Mouse (Mus musculus): ENCODE measurements at regions not wholly inside any gene's neighbourhood (a gene's known extent, or its start where the extent isn't known, plus 50 kb on each side); places are given as distances from the start of the nearest gene placed in this dataset.
A peak's percentile ranks its signal among the peaks of the same experiment; 100 is the strongest.

DNA sequence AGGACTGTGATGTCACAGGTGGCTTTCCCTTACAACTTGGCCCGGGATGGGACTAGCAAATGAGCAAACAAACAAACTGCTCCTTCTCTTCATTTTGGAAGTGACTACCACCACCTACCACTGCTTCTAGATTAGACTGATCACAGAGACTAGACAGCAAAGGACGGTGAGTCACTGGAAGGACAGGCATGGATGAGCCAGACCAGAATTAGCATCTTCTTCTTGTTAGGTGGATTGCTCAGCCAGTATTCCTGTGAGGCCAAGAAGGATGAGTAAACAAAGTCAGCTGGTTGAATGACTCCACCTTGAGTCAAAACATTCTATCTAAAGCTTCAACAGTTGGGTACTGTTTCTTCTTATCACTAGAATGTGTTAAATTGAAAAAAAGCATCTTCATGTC, 385.1 kb upstream of the Mon1b start:
- no peak for DNase-seq (ENCODE audit: low read depth, low spot score)

GRCm38 (mm10) chr8:113254076-113254475, 381.3 kb upstream of the Mon1b start:
- no peak for DNase-seq (ENCODE audit: low read depth, low spot score)

DNA sequence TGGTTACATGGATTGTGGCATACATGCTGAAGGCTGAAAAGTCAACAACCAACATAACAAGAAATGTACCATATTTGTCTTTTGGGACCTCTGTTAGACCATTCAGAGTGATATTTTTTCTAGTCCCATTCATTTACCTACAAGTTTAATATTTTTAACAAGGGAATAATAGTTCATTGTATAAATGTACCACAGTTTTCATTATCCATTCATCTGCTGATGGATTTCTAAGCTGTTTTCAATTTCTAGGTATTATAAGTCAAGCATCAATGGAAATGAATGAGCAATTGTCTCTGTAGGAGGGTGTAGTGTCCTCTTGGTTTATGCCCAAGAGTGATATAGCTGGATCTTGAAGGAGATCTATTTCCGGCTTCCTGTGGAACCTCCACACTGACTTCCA, 375.9 kb upstream of the Mon1b start:
- no peak for DNase-seq (ENCODE audit: low read depth, low spot score)

GRCm38 (mm10) chr8:113263296-113263695, 372.1 kb upstream of the Mon1b start:
- no peak for DNase-seq (ENCODE audit: low read depth, low spot score)

DNA sequence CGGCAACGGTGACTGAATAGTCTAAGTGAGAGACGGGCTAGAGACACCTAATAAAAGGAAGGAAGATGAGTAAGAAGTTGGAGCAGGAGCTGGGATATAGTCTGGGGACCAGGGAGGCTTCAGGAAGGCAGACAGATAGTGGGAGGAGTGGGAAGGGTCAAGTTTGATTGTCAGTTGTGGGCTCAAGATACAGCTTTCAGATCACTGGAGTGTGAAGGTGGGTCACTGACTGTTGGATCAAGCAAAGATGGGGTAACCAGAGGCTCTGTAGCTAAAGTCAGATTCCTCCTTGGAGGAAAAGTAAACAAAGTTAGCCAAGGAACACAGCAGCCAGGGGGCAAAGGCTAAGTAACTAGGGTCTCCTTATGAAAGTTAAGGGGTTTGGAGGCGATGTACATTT, 364.1 kb upstream of the Mon1b start:
- no peak for DNase-seq (ENCODE audit: low read depth, low spot score)

DNA sequence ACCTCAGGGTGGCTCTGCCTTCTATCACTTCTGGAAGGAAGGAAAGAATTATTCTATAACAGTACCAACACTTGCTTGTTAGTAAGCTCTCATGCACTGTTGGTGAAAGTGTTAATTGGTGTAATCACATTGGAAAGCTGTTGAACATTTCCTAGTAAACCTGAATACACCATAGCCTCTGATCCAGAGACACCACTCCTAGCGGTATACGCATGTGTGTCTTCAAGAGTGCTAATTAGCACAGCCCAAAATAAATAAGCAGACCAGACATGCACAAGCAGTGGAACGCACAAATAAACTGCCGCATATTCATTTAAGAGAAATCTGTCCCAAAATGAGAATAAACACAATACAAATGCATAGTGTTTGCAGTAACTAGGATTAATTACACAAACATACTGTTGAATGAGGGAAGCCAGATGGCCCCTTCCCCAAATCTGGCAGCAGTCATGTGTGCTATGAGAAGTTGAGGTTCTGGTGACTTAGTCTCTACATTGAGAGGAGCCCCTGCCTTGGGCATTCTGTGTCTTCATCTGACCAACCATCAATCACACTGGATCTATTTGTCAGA, 335.0 kb upstream of the Mon1b start:
- no peak for DNase-seq (ENCODE audit: low read depth, low spot score)

DNA sequence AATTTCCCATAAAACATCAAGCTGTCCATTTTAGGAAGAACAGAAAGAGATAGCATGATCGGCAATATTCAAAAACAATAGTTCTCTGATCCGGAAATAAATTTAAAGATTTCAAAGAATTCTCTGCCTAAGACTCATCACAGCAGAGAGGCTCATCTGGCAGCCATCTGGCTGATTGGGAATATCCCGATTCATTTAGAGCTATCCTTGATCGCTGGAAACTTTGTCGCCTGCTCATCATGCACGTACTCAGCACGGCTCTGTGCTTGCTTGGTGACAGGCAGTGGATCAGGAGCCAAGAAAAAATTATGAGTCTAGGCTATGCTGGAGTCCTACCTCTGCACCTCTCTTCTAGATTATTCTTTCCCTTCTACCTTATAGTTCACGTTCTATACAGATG, 332.0 kb upstream of the Mon1b start:
- DNase-seq (ENCODE audit: low read depth, low spot score), result no peak

- no peak for DNase-seq (ENCODE audit: low read depth, low spot score)
These were observed 318.2 kb upstream of the Mon1b start for GRCm38 (mm10) chr8:113317169-113317568.

- no peak for DNase-seq (ENCODE audit: low read depth, low spot score)
These were observed 303.8 kb upstream of the Mon1b start for GRCm38 (mm10) chr8:113331576-113331975.

- no peak for DNase-seq (ENCODE audit: low read depth, low spot score)
These were observed 294.1 kb upstream of the Mon1b start for GRCm38 (mm10) chr8:113341306-113341705.

GRCm38 (mm10) chr8:113361900-113362299, 273.5 kb upstream of the Mon1b start:
- DNase-seq (ENCODE audit: low read depth, low spot score), result peak; percentile 64

DNA sequence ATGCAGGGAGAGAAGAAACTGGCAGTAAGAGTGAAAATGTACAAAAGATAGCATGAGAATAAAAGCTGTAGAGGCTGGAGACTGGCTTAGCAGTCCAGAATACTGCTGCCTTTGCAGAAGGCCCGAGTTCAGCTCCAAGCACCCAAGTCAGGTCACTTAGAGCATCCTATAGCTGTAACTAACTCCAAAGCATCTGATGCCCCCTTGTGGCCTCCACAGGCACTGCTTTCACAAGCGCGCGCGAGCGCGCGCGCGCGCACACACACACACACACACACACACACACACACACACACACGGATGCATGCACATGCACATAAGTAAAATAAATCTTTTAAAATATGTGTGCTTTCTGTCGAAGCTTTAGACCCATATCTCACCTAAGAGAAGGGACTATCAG, 271.2 kb upstream of the Mon1b start:
- peak; percentile 56 for DNase-seq (ENCODE audit: low read depth, low spot score)

GRCm38 (mm10) chr8:113383517-113383916, 251.9 kb upstream of the Mon1b start:
- DNase-seq (ENCODE audit: low read depth, low spot score), result no peak

DNA sequence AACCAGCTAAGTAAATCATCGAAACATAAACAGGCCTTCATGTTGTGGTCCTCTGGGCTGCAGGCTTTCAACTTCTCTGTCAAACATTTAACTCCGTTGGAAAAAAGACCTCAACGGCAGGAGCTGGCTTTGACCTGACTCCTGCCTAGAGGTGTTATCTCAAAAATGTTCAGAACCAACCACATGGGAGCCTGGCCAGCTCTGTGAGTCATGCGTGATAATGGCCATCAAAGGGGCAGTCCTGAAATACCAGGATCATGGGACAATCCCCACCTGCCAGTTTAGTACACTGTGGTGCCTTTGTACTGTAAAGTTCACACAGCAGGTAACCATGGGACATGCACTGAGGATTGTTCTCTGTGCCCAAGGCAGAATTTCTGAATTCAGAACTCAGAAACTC, 251.4 kb upstream of the Mon1b start:
- no peak for DNase-seq (ENCODE audit: low read depth, low spot score)

DNA sequence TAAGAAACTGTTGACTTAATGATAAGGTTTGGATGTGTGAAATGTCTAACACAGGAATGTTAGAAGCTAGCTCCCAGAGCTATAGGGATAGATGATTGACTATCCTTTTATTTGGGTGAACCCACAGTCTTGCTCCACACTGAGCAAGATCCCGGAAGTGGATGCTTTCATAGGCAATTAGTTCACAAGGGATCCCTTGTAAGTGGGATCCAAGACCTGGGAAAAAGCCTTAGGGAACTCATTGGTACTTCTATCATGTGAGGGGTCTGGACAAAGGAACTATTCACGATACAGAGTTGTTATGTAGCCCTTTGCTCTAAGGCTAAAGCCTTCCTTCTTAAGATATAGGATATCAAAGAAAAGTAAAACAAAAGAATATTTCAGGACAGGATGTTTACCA, 245.9 kb upstream of the Mon1b start:
- no peak for DNase-seq (ENCODE audit: low read depth, low spot score)

DNA sequence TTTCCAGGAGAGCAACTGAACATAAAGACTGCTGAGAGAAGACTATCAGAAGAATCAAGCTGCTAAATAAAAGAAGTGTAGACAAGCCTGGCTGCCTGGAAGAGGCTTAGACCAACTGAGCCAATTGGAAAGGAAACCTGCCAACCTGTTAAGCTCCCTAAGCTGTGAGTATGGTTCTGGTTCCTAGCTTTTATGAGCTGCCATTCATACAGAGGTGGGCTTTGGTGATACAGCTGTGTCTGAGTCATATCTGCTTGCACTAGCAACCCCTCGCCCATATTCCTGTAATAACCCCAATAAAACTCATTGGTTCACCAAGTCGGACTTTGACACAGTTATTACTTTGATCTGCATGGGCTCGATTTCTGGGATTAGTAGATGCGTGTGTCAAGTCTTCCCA, 245.3 kb upstream of the Mon1b start:
- DNase-seq (ENCODE audit: low read depth, low spot score), result no peak

GRCm38 (mm10) chr8:113394319-113394718, 241.1 kb upstream of the Mon1b start:
- DNase-seq (ENCODE audit: low read depth, low spot score), result no peak

DNA sequence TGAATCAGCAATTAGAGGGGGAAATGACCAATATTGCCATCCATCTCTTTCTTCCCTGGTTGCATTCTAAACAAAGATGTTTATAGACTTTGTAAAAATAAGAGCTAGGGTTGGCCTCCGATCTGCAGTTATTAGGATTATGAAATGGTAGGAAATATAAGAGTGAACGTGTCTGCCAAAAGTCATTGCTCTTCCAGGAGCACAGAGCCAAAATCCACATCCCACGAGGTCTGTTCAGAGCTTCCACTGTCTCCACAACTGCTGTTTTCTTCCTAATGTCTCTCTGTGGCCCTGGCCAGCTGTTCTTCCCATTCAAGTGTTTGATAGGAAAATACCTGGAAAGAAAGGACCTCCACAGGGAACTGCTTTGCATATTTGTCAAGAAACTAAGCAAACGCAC, 230.2 kb upstream of the Mon1b start:
- peak; percentile 4 for DNase-seq (ENCODE audit: low read depth, low spot score)

GRCm38 (mm10) chr8:113419352-113419751, 216.0 kb upstream of the Mon1b start:
- DNase-seq (ENCODE audit: low read depth, low spot score), result no peak

- DNase-seq (ENCODE audit: low read depth, low spot score), result no peak
These were observed 212.7 kb upstream of the Mon1b start for GRCm38 (mm10) chr8:113422651-113423050.

DNA sequence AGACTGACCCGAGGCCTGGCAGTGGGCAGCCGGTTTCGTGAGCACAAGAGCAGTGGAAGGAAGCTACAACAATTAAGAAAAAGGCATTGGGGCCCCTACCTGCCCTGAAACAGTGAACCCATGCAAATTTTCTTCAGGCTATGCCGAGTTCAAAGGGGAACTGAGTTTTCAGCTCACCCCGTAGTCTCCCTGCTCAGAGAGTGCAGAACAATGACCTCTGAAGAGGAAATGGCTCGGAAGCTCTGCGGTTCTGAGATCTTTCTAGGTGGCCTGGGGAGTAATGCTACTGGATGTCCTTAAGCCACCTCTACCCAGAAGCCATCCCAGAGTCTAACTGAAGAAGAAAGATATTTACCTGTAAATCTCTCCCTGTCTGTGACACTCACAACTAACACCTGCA, 196.3 kb upstream of the Mon1b start:
- no peak for DNase-seq (ENCODE audit: low read depth, low spot score)

- DNase-seq (ENCODE audit: low read depth, low spot score), result no peak
These were observed 181.4 kb upstream of the Mon1b start for GRCm38 (mm10) chr8:113454022-113454421.

DNA sequence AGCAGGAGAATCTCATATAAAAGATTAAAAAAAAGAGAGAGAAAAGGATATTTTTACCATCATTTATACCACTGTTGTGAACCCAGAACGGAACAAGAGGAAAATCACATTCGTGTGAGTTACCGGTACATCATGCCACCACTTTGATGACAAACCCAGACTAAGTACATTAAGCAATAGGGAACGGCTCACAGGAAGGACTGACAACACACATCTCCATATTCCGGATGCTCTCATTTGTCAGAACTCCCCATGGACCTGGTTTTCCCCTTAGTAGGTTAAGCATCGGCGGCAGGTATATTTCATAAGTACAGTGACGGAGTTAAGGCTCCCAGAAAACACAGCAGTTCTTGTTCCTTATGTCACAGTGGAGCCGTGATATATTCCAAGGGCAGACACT, 170.8 kb upstream of the Mon1b start:
- DNase-seq (ENCODE audit: low read depth, low spot score), result no peak

GRCm38 (mm10) chr8:113465156-113465555, 170.2 kb upstream of the Mon1b start:
- no peak for DNase-seq (ENCODE audit: low read depth, low spot score)
